Mouse (Mus musculus): Measurements from ENCODE around the gene Hpd.
A peak's percentile ranks its signal among the peaks of the same experiment; 100 is the strongest.
"Not testable (repeated sequence)": the region's sequence is repeated elsewhere in the genome, so short reads cannot be mapped to it uniquely, and the experiment has no call there.

Hpd gene

GRCm38 (mm10) chr5:123182651-123183050 lies at the start of gene Hpd:
TSS of gene Hpd (minus strand) at chr5:123182727.
- DNase-seq (ENCODE audit: low read depth, low spot score) = no peak

GRCm38 (mm10) chr5:123232180-123232579 lies 49.7 kb upstream of the Hpd start:
- DNase-seq (ENCODE audit: low read depth, low spot score) = no peak

- no peak for DNase-seq (ENCODE audit: low read depth, low spot score)
Measured at GRCm38 (mm10) chr5:123229296-123229695, 46.8 kb upstream of the Hpd start.

DNA sequence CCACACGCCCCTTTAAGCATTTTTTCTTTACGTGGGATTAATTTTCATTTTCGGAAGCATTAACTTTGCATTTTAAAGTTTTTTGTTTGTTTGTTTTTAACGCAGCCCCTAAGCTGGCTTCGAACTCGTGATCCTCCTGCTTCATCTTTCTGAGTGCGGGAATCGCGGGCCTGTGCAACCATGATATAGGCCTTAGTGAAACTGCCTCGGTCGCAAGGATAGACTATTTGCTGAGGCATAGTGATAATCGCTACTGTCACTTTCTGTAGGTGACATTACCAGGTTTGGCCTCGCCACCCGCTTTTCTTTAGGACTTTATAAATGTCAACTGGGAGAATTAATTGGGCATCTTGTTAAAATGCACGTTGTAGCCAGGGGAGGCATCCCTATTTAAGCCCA lies 46.0 kb upstream of the Hpd start:
- peak; percentile 34 for DNase-seq (ENCODE audit: low read depth, low spot score)

GRCm38 (mm10) chr5:123227762-123228523 lies 45.4 kb upstream of the Hpd start:
- DNase-seq (ENCODE audit: low read depth, low spot score) = peak; percentile 97

GRCm38 (mm10) chr5:123226851-123227250 lies 44.3 kb upstream of the Hpd start:
- no peak for DNase-seq (ENCODE audit: low read depth, low spot score)

- not testable (repeated sequence) for DNase-seq (ENCODE audit: low read depth, low spot score)
Measured at GRCm38 (mm10) chr5:123223861-123224260, 41.3 kb upstream of the Hpd start.

GRCm38 (mm10) chr5:123223051-123223410 lies 40.5 kb upstream of the Hpd start:
- no peak for DNase-seq (ENCODE audit: low read depth, low spot score)

DNA sequence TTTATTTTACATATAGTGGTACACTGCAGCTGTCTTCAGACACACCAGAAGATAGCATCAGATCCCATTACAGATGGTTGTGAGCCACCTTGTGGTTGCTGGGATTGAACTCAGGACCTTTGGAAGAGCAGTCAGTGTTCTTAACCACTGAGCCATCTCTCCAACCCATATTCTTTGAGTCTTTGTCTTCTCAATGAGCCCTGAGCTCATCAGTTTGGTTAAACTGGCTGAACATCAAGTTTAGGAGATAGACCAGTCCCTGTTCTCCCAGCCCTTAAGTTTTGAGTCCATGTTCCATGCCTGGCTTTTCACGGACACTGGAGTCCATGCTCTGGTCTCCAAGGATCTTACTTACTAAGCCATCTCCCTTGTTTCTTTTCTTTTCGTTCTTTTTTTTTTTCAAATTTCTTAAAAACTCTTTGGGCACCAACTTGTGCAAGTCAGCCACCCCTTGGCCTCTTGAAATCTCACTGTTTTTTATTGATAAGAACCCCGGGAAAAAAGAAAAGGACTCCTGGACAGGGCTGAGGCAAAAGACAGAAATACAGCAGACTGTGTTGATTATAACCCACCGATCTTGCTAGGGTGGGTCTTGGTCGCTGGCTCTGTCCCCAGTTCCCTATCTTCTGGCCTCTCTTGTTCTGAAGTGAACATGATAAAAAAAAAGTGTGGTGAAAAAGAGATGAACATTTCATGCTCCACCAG lies 40.0 kb upstream of the Hpd start:
- not testable (repeated sequence) for DNase-seq (ENCODE audit: low read depth, low spot score)

- DNase-seq (ENCODE audit: low read depth, low spot score) = not testable (repeated sequence)
Measured at GRCm38 (mm10) chr5:123203591-123203990, 21.1 kb upstream of the Hpd start.

GRCm38 (mm10) chr5:123202771-123203170 lies 20.2 kb upstream of the Hpd start:
- DNase-seq (ENCODE audit: low read depth, low spot score) = not testable (repeated sequence)

DNA sequence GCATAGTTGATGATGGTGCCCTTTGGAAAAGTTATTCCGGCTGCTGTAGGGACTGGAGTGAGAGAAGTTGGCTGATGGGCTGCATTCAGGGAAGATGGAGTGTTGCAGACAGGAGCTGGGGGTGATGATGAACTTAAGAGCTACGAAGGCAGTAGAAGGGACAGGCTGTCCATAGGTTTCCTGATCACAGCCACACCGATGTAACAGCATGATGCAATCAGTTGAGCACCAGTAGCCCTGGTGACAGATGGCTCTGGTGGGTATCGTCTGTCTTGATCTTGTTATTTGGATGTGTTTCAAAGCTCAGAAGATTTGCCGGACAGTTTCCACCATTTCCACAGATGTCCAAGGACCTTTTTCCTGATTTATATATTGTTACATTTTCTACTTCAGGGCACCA lies 19.5 kb upstream of the Hpd start:
- no peak for DNase-seq (ENCODE audit: low read depth, low spot score)

GRCm38 (mm10) chr5:123201523-123201892 lies 19.0 kb upstream of the Hpd start:
- no peak for DNase-seq (ENCODE audit: low read depth, low spot score)

GRCm38 (mm10) chr5:123200816-123201522 lies 18.4 kb upstream of the Hpd start:
- not testable (repeated sequence) for DNase-seq (ENCODE audit: low read depth, low spot score)

GRCm38 (mm10) chr5:123198523-123198922 lies 16.0 kb upstream of the Hpd start:
- DNase-seq (ENCODE audit: low read depth, low spot score) = no peak

DNA sequence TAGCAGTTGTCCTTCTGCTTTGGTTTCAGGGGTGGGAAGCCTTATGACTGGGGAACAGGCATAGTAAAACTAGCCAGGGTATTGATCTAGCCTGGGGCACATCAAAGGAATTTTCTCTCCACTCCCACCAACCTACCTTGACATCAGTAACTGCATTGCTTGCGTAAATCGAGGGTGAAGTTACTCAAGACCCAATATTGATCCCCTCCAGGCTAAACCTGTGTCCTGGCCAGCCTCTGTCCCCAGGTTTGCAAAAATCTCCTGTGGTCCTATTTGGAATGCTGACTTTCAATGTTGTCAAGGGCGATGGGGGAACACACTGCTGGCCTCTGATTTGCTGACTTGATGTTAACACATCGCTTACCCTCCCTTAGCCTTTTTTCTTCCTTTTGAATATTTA lies 14.2 kb upstream of the Hpd start:
- no peak for DNase-seq (ENCODE audit: low read depth, low spot score)

GRCm38 (mm10) chr5:123195500-123196000 lies 13.0 kb upstream of the Hpd start:
- no peak for DNase-seq (ENCODE audit: low read depth, low spot score)

DNA sequence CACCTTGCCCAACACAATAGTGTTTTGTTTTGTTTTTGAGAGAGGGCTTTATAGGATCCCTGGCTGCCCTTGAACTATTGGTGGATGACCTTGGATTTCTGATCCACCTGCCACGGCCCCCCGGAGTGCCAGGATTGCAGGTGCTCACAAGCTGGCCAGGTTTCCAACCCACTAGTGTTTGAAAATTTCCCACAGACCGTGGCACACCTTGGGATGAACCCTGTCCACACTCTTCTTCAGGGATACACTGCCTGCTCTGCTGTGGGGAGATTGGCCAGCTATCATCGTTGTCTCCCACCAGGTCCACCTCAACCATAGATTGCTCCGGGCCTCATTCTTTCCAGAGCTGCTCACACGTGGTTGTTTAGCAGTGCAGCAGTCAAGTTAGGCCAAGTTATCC lies 12.3 kb upstream of the Hpd start:
- no peak for DNase-seq (ENCODE audit: low read depth, low spot score)

DNA sequence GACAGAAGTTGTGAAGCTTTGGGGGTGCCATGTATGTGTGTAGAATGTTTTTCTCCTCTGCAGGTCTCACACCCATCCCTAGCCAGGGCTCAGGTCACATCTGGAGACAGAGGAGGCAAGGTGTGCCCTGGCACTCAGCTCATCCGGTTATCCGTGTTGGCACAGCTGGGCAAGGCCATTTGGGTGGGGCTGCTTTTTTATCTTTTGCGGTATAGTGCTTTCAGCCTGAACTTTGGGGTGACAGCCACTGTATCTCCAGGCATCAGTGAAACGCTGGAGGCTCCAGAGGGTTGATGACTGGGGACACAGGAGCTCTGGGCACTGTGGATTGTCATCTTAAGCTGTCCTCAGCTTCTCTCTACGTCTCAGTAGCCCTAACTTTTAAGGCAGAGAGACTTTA lies 10.9 kb upstream of the Hpd start:
- DNase-seq (ENCODE audit: low read depth, low spot score) = no peak

DNA sequence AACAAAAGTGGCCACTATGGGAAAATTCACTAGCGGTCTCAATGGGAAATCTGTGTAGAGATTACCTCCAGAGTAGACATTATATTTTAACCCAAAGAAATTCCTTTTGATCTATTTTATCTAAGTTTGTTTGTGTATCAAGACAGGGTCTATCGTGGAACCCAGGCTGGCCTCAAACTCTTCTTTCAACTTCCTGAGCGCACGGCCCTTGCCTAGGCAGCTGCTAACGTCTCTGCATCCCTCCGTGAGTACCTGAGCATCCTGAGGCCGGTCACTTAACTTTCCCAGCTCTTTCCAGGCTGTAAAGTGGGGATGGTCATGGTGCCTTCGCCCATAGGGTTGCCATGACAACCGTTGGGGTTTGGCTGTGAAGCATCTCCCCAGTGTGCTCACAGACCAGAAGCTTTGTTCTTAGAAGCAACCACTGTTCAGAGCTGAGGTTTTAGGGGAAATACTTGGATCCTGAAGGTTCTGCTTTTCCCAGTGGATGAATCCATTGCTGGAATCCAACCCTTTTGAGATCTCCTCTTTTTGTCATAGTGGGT lies 10.2 kb upstream of the Hpd start:
- peak; percentile 48 for DNase-seq (ENCODE audit: low read depth, low spot score)

DNA sequence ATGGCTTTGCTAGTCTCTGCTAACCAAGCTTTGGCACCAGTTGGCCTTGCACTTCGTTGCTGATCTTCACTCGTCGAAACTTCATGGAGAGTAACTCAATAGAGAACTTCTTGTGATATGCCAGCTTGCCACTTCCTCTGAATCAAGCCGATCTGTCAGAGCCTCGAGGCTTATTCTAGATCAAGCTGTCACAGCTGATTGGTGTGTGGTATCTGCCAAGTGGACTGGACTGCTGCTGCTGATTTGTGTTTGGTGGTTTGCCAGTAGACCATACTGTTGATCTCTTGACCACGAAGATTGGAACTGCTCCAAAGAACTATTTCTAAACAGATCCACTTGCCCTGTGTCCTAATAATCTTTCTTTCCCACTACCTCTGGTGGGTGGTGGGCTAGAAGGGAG lies 8.9 kb upstream of the Hpd start:
- DNase-seq (ENCODE audit: low read depth, low spot score) = no peak

GRCm38 (mm10) chr5:123190912-123191311 lies 8.4 kb upstream of the Hpd start:
- DNase-seq (ENCODE audit: low read depth, low spot score) = no peak

All from R1 (cell line).